Mouse (Mus musculus) limb, embryonic 11.5 days (tissue): ENCODE data around the gene Myd88. TPM values are rescaled to one million over a fixed set of nuclear protein-coding genes. Genes with fewer than 3 reads are reported as not detected.

Source experiments
- ATAC-seq: fragments of 200-750 bp; cut with Nextera tagmentation; 2 replicates; pipeline ENCODE4 v1.8.0; 2017; ENCODE audit warnings: low read depth; ENCODE audit not compliant: insufficient number of reproducible peaks, low FRiP score, low TSS enrichment
- DNase-seq: peaks from one replicate; pipeline ENCODE4 v3.0.0-alpha.2; 2015; ENCODE audit warnings: low spot score
- H3K27ac ChIP-seq: fragments of 300-500 bp; sonication (generic); replicated peaks from 2 replicates; pipeline ENCODE4 v1.5.1; 2014; ENCODE audit warnings: low read depth, mild to moderate bottlenecking, low read length
- H3K27me3 ChIP-seq: fragments of 300-500 bp; sonication (generic); 2 replicates; pipeline ENCODE4 v1.6.1; 2014; ENCODE audit warnings: mild to moderate bottlenecking, low read length, mixed read lengths; ENCODE audit not compliant: control insufficient read depth, insufficient read depth
- H3K36me3 ChIP-seq: fragments of 300-500 bp; sonication (generic); 2 replicates; pipeline ENCODE4 v1.6.1; 2014; ENCODE audit warnings: mild to moderate bottlenecking, low read length, moderate library complexity, mixed read lengths; ENCODE audit not compliant: control insufficient read depth, insufficient read depth
- H3K4me1 ChIP-seq: fragments of 300-500 bp; sonication (generic); 2 replicates; pipeline ENCODE4 v1.6.1; 2014; ENCODE audit warnings: low read length, mixed read lengths; ENCODE audit not compliant: control insufficient read depth, insufficient read depth
- H3K4me2 ChIP-seq: fragments of 300-500 bp; sonication (generic); 2 replicates; pipeline ENCODE4 v1.6.1; 2014; ENCODE audit warnings: low read depth, mild to moderate bottlenecking, moderate library complexity; ENCODE audit not compliant: severe bottlenecking
- H3K4me3 ChIP-seq: fragments of 300-500 bp; sonication (generic); 2 replicates; pipeline ENCODE4 v1.5.1; 2014; ENCODE audit warnings: low read depth, low read length
- H3K9ac ChIP-seq: fragments of 300-500 bp; sonication (generic); 2 replicates; pipeline ENCODE4 v1.6.1; 2014; ENCODE audit warnings: mild to moderate bottlenecking, low read length
- H3K9me3 ChIP-seq: fragments of 300-500 bp; sonication (generic); 2 replicates; pipeline ENCODE4 v1.6.1; 2016; ENCODE audit warnings: low read length; ENCODE audit not compliant: control insufficient read depth
- WGBS: fragments of 180-500 bp; shearing (Covaris S2); extraction: QIAGEN DNeasy Blood & Tissue Kit; methylation state at CpG from one replicate; pipeline ENCODE4 v1.1.7; 2014; 5-methylcytosine and 5-hydroxymethylcytosine counted together
- polyA plus RNA-seq: library from polyadenylated mRNA; unstranded; fragments of >200 nt; fragmentation: Nextera tagmentation; extraction: Ambion mirVana; gene quantifications from 2 replicates; pipeline ENCODE4 v1.2.1, GENCODE M21; 2014

Myd88 gene
- polyA plus RNA-seq, 1 experiment from 2014 or later: 10.6 TPM

- H3K27me3 ChIP-seq: 0 out of 2 replicates have a peak, but pooled peaks cover 2% of the 10 kb centered on the region
- no peaks in the 10 kb centered on the region for H3K9me3 ChIP-seq
- no peak overlapping the region for H3K4me2 ChIP-seq
- H3K4me3 ChIP-seq: no peak overlapping the region
- ATAC-seq (no peak), DNase-seq (no peak)
- WGBS: 83% methylated on average over 3 of the region's 3 CpGs
- H3K36me3 ChIP-seq: no peaks in the 10 kb centered on the region
- H3K4me1 ChIP-seq: peaks cover 11% of the 10 kb centered on the region; the same call in 1 of the 2 replicates
- no peak overlapping the region for H3K27ac ChIP-seq
- H3K9ac ChIP-seq: no peak overlapping the region
These were observed 2.9 kb downstream of the Myd88 start for GRCm38 (mm10) chr9:119338350-119338749.

GRCm38 (mm10) chr9:119337842-119338241 is 3.4 kb downstream of the Myd88 start:
- H3K4me3 ChIP-seq: no peak overlapping the region
- H3K27me3 ChIP-seq: 0 out of 2 replicates have a peak, but pooled peaks cover 2% of the 10 kb centered on the region
- no peak for DNase-seq
- H3K4me1 ChIP-seq: peaks cover 11% of the 10 kb centered on the region; the same call in 1 of the 2 replicates
- H3K36me3 ChIP-seq: no peaks in the 10 kb centered on the region
- H3K4me2 ChIP-seq: no peak overlapping the region
- no peak overlapping the region for H3K9ac ChIP-seq
- no peaks in the 10 kb centered on the region for H3K9me3 ChIP-seq
- WGBS: 92% methylated on average over 14 of the region's 14 CpGs
- no peak for ATAC-seq
- H3K27ac ChIP-seq: no peak overlapping the region

GRCm38 (mm10) chr9:119335571-119335970 is 5.6 kb downstream of the Myd88 start:
- H3K27ac ChIP-seq: no peak overlapping the region
- H3K4me1 ChIP-seq: 0 out of 2 replicates have a peak, but pooled peaks cover 7% of the 10 kb centered on the region
- H3K9ac ChIP-seq: no peak overlapping the region
- H3K36me3 ChIP-seq: no peaks in the 10 kb centered on the region
- DNase-seq (no peak), ATAC-seq (no peak)
- H3K27me3 ChIP-seq: 0 out of 2 replicates have a peak, but pooled peaks cover 2% of the 10 kb centered on the region
- no peaks in the 10 kb centered on the region for H3K9me3 ChIP-seq
- no peak overlapping the region for H3K4me3 ChIP-seq
- H3K4me2 ChIP-seq: no peak overlapping the region
- WGBS: 80% methylated on average over 4 of the region's 4 CpGs

GRCm38 (mm10) chr9:119334834-119335233 is 6.4 kb downstream of the Myd88 start:
- no peak overlapping the region for H3K9ac ChIP-seq
- ATAC-seq (no peak), DNase-seq (no peak)
- no peak overlapping the region for H3K4me3 ChIP-seq
- H3K9me3 ChIP-seq: no peaks in the 10 kb centered on the region
- 0 out of 2 replicates have a peak, but pooled peaks cover 2% of the 10 kb centered on the region for H3K27me3 ChIP-seq
- WGBS: 83% methylated on average over 2 of the region's 2 CpGs
- H3K36me3 ChIP-seq: no peaks in the 10 kb centered on the region
- H3K27ac ChIP-seq: no peak overlapping the region
- H3K4me2 ChIP-seq: no peak overlapping the region
- 0 out of 2 replicates have a peak, but pooled peaks cover 2% of the 10 kb centered on the region for H3K4me1 ChIP-seq

GRCm38 (mm10) chr9:119334324-119334723 is 6.9 kb downstream of the Myd88 start:
- no peak overlapping the region for H3K9ac ChIP-seq
- H3K4me1 ChIP-seq: 0 out of 2 replicates have a peak, but pooled peaks cover under 1% of the 10 kb centered on the region
- no peaks in the 10 kb centered on the region for H3K9me3 ChIP-seq
- no peak overlapping the region for H3K4me3 ChIP-seq
- 69% methylated on average over 10 of the region's 10 CpGs for WGBS
- DNase-seq (no peak), ATAC-seq (no peak)
- H3K27me3 ChIP-seq: no peaks in the 10 kb centered on the region
- H3K36me3 ChIP-seq: no peaks in the 10 kb centered on the region
- no peak overlapping the region for H3K4me2 ChIP-seq
- no peak overlapping the region for H3K27ac ChIP-seq

GRCm38 (mm10) chr9:119330186-119330963 is 10.8 kb downstream of the Myd88 start:
- no peak overlapping the region for H3K4me2 ChIP-seq
- WGBS: 92% methylated on average over 15 of the region's 15 CpGs
- H3K27me3 ChIP-seq: no peaks in the 10 kb centered on the region
- no peak overlapping the region for H3K9ac ChIP-seq
- no peaks in the 10 kb centered on the region for H3K36me3 ChIP-seq
- no peak overlapping the region for H3K4me3 ChIP-seq
- H3K9me3 ChIP-seq: no peaks in the 10 kb centered on the region
- H3K27ac ChIP-seq: no peak overlapping the region
- H3K4me1 ChIP-seq: no peaks in the 10 kb centered on the region
- ATAC-seq (no peak), DNase-seq (no peak)

- H3K4me3 ChIP-seq: no peak overlapping the region
- WGBS: 86% methylated on average over 3 of the region's 3 CpGs
- no peak overlapping the region for H3K27ac ChIP-seq
- H3K4me1 ChIP-seq: no peaks in the 10 kb centered on the region
- DNase-seq: no peak
- no peaks in the 10 kb centered on the region for H3K36me3 ChIP-seq
- no peak overlapping the region for H3K9ac ChIP-seq
- no peak overlapping the region for H3K4me2 ChIP-seq
- ATAC-seq: no peak
- no peaks in the 10 kb centered on the region for H3K9me3 ChIP-seq
- H3K27me3 ChIP-seq: no peaks in the 10 kb centered on the region
These were observed 12.7 kb downstream of the Myd88 start for GRCm38 (mm10) chr9:119328488-119328887.

- WGBS: 66% methylated on average over 1 of the region's 1 CpGs
- Histone ChIP-seq H3K9ac (no peak overlapping the region), H3K9me3 (no peaks in the 10 kb centered on the region), H3K4me1 (0 out of 2 replicates have a peak, but pooled peaks cover 4% of the 10 kb centered on the region), H3K27me3 (no peaks in the 10 kb centered on the region), H3K27ac (no peak overlapping the region), H3K4me2 (no peak overlapping the region), H3K36me3 (no peaks in the 10 kb centered on the region; the same call in 1 of the 2 replicates), H3K4me3 (no peak overlapping the region)
- ATAC-seq (no peak), DNase-seq (no peak)
These were observed 17.1 kb downstream of the Myd88 start for GRCm38 (mm10) chr9:119324130-119324529.
